Mouse (Mus musculus): ENCODE measurements around the gene Bace1. TPM values are rescaled to one million over a fixed set of nuclear protein-coding genes. Genes with fewer than 3 reads are reported as not detected.

Bace1 gene
- 10.4 and 12.1 TPM in 2 replicates for polyA plus RNA-seq (2012; rRNA removed)

DNA sequence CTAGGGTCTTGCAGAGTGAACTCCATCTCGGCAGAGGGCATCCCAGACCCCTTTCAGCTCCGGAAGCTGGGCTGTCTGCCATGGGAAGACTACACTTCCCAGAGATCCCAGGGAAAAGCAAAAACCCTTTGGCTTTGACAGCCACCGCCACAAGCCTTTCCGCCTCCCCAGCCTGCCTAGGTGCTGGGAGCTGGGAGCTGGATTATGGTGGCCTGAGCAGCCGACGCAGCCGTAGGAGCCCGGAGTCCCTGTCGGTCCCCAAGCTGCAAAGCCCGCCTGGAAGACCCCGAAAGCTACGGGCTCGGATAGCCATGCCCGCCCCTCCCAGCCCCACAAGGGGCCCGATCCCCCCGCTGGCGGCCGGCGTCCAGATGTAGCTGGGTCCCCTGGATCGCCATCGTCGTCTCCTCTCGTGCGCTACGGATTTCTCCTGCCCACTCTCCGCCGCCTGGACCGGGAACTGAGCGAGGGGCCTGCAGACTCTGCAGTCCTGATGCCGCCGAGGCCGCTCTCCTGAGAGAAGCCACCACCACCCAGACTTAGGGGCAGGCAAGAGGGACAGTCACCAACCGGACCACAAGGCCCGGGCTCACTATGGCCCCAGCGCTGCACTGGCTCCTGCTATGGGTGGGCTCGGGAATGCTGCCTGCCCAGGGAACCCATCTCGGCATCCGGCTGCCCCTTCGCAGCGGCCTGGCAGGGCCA lies at the start of gene Bace1:
TSS of gene Bace1 (plus strand) at position 147 of the 705 bp plus-strand sequence.

GRCm38 (mm10) chr9:45828291-45828963 lies 10.0 kb upstream of the Bace1 start, which contains the start of gene Cep164:
Gene Cep164, minus strand, starts transcription at chr9:45828691.

GRCm38 (mm10) chr9:45906355-45907077 lies 68.1 kb downstream of the Bace1 start, which contains the start of the genes Pcsk7 and Rnf214:
Gene Pcsk7, plus strand, starts transcription at chr9:45906497.
Gene Rnf214, minus strand, starts transcription at chr9:45906911.

Other genes with a start within 250 kb of the Bace1 start
- gene Cep164, start 9.9 kb upstream of the Bace1 start, polyA plus RNA-seq (2012; rRNA removed): 7.4 and 9.3 TPM in 2 replicates
- 9.1 and 9.9 TPM in 2 replicates for gene Pcsk7, start 67.9 kb downstream of the Bace1 start, polyA plus RNA-seq (2012; rRNA removed)
- gene Rnf214, start 68.3 kb downstream of the Bace1 start, polyA plus RNA-seq (2012; rRNA removed): 6.8 and 7.8 TPM in 2 replicates
- gene Tagln, start 97.5 kb downstream of the Bace1 start, polyA plus RNA-seq (2012; rRNA removed): 17.9 and 23.0 TPM in 2 replicates
- 26.9 and 32.5 TPM in 2 replicates for gene Sidt2, start 116.7 kb downstream of the Bace1 start, polyA plus RNA-seq (2012; rRNA removed)
- 17.4 TPM in 2 replicates for gene Pafah1b2, start 174.1 kb downstream of the Bace1 start, polyA plus RNA-seq (2012; rRNA removed)
- 4.3 and 6.3 TPM in 2 replicates for gene Sik3, start 174.2 kb downstream of the Bace1 start, polyA plus RNA-seq (2012; rRNA removed)

All from liver, embryonic 18 days (tissue).